Mouse (Mus musculus) adrenal gland, postnatal 10 days (tissue): ENCODE measurements around the gene Cass4. TPM values are rescaled to one million over a fixed set of nuclear protein-coding genes. Genes with fewer than 3 reads are reported as not detected.

ENCODE experiments used
- DNase-seq: peaks from one replicate; pipeline ENCODE4 v3.0.0; 2021; ENCODE audit warnings: mixed read lengths
- long read RNA-seq, 2 experiments: library from polyadenylated mRNA; stranded (forward); transcript quantifications; one replicate each; pipeline ENCODE4 v2.0.0; 2021
- total RNA-seq, 2 experiments: library from RNA; stranded (reverse); gene quantifications; 2 replicates each; pipeline ENCODE4 v1.2.3; 2021

Cass4 gene
- total RNA-seq, result under 1 TPM; 0.36 to 0.45 TPM
- long read RNA-seq, experiment 1, result 0 reads
- long read RNA-seq, experiment 2, result 0 reads

DNA sequence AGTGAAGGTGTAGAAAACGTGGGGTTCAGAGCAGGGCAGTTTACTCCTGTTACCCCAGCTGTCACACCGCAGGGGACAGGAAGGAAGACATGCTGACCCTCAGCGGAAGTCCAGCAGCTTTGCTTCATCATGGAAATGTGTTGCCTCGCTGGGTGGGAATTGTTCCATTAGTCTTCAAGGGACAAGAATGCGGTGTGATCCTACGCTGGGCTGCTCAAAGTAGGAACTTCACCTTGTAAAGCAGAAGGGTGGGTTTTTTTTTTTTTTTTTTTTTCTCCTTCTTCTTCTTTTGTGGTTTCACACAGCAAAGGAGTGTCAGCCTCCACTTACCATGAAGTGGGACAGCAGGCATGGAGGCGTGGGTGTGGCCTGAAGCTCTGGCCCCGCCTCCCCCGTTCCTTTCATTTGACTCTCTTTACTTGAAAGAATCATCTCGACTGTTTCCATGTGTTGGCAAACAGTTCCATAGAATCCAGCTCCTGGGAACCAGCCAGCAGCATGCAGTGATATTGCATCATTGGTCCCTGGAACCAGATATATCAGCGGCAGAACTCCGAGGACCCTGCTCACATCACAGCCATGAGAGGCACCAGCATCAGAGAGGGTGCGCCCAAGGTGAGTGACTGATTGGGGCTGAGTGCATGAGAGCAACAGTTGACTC, at the start of gene Cass4:
TSS of gene Cass4 (plus strand) at position 404 of the 661 bp plus-strand sequence.
- peak; percentile 45 for DNase-seq

DNA sequence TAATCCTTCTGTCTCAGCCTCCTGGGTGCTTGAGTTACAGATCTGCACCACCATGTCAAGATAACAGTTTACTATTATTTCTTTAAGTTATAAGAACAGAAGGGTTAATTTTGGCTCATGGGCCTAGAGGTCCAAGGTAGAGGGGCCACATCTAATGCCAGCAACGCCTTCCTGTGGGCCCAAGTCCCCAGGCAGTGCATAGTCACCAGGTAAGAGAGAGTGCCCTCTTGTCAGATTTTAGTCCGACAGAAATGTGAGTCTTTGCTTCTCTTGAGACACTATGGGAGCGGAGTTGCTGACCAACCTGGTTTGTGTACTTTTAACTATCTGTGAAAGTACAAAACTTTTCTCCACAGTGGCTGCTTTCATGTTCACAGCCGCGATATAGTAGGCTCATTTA, 48.9 kb upstream of the Cass4 start:
- no peak for DNase-seq

DNA sequence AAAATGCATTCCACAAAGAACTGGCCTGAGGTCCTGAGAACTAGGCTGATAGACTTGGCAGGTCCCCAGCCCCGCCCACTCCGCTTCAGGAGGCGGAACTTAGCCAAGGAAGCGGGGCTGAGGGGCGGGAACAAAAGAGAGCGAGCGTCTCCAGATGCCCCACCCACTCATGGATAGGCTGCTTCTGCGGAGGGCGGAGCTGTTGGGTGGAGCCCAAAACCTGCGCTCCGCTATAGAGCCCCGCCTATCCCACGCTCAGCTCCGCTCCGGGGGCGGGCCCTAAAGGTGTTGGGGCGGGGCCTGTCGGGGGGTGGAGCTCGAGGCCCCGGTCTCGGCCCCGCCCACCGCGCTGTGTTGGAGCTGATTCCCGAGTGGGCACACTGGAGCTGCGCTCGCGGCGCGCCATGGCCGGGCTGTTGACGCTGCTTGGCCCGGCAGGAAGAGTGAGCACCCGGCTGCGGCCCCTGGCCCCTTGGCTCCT, 48.3 kb upstream of the Cass4 start, which contains the start of gene Fam210b:
TSS of gene Fam210b (plus strand) at position 308 of the 481 bp plus-strand sequence.
- DNase-seq, result peak; percentile 98

DNA sequence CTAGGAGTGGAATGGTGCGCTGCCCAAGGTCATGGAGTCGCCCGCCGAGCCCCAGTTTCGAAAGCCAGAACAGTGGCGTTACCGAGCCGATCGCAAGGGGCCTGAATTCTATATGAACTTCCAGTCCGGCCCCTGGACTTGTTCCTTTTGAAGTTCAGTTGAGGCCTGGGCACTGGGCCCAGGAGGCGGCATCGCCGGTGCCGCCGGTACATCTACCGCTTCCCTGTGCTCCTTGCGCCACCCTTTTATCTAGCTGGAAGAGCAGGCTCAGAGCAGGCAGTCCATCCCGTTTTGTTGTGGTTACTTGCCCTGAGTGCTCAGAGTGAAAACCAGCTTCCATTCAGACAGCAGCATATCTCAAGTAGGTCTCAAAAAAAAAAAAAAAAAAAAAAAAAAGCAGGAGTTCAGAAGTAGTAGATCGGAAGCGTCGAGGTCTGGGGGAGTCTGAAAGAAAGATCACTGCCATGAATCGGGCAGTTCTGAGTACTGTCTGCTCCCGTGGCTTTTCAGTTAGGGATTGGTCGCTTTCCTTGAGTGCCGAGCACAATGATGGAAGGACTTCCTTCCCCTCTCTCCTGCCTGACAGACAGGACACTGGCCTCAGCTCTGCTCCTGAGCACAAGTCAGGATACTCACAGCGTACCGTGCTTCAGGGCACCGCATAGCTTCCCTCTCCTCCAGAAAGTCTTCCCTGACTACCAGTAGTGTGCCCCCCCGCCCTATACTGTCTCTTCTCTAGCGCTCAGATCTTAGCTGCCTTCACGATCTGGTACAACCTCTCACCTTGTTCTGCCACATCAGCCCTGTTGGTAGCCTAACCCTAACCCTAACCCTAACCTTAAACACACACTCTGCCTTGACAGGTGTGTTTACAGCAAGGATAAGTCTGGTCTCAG, 47.3 kb upstream of the Cass4 start:
- DNase-seq, result peak; percentile 74

DNA sequence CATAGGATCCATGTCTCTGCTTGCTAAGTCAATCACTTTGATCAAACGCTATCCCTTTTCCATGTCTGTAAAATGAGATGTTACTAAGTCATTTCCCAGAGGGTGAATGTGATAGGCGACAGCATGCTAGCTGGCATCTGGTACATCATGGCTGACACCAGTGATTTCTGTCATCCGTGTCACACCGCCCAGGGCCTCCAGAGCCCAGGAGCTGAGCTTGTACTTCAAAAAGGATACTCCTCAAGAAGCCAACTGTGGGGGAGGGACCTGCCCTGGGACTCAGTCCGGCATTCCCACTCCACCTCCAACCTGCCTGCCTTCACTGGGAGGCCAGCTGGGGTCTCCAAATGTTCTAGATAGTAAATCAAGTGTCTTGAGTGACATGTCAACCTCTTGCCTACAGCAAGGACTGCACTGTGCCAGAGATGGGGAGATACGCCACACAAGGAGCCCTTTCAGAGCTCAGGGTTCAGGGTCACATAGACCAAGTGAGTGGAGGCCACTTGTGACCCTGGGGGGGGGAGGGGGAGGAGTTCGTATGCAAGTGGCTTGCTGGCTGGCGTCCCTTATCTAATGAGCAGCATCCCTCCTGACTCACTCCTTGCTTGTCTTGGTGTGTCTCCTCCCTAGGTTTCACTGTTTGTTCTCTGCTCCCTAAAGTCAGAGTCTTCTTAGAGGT, 46.5 kb upstream of the Cass4 start:
- DNase-seq, result peak; percentile 31

DNA sequence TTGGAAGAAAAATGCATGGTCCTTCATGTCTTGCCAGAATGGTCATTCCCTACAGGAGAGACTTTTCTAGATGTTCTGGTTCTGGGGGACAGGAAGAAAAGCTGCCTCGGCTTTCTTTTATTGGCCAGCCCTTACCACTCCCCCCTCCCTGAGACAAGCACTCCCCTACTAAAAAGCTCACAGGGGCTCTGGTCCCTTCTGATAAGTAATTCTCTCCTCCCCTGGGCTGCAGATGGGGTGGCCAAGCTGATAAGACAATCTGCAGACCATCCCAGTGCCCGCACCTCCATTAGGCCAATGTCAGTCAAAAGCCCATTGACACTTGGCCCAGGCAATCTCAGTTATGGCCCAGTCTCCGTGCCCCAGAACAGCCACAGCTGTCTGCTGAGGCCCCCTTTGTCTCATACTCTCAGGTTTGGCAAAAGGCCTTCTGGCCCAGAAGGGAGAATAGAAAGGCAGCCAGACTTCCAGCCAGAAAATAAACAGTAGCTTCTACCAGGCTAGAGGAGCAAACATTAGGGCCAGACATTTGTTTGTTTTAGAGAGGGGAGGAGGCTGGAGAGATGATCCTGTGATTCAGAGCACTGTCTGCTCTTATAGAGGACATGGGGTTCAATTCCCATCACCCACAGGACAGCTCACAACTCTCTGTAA, 45.2 kb upstream of the Cass4 start:
- no peak for DNase-seq

DNA sequence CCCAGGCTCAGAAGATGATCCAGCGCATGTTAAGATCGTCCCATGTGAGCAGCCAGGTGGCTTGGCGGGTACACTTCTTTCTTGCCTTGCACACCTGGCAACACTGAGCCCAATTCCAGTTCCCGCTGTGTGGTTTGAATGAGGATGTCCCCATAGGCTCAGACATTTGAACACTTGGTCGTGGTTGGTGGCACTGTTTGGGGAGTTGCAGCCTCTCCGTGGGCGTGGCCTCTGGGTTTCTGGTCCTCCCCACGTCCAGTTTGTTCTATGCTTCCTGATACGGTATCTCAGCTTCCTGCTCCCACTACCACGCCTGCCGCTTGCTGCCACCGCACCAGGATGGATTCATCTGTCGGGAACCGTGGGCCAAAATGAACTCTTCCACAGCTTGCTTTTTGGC, 43.8 kb upstream of the Cass4 start:
- DNase-seq, result no peak

DNA sequence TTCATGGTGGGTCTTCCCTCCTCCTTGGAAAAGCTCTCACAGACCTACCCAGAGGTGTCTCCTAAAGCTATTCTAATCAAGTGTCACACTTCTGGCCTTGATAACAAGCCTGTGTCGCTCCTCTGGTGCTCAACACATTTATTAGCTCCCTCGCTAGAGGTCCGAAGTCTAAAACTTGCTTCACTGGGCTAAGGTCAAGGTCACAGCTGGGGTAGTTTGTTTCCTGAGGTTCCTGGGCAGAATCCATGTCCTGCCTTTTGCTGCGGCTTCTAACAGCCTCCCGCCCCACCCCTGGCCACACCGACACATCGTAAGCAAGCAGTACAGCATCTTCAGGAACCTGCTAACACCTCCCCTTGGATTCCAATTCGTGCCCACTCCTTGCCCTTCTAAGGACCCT, 42.8 kb upstream of the Cass4 start:
- DNase-seq, result no peak

DNA sequence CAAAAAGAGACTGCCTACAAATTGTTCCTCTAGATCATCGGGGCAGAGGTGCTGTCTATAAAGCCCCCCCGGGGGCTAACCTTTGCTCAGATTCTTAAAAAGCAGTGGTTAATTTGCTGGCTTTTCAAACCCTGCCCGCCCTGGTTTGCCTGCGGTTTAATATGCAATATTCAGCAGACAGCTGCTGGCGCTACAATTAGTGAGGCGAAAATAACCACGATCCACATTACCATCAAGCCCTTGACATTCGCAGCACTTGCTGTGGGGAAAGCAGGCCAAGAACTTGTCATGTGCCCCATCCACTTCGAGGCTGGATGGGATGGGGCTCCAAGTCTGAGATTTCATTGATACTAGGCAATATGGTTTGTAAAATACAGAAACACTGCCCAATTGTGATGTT, 40.4 kb upstream of the Cass4 start:
- DNase-seq, result no peak

DNA sequence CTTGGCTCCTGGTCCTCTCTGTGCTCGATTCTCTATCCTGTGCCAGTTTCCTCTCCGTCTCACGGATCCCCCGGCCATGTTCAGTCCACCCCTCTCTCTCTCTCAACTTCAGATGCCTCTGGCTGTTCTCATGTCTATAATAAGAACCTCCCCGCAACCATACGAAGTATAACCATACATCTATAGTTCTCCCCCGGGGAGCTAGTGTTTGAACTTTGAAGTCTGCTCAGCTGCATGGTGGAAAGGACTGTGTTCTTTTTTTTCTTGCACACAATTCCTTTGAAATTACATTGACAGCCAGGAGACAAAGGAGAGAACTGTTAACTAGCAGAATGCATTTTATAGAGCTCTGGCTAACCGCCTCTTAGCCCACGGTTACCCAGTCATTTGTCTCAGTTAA, 38.8 kb upstream of the Cass4 start:
- no peak for DNase-seq

DNA sequence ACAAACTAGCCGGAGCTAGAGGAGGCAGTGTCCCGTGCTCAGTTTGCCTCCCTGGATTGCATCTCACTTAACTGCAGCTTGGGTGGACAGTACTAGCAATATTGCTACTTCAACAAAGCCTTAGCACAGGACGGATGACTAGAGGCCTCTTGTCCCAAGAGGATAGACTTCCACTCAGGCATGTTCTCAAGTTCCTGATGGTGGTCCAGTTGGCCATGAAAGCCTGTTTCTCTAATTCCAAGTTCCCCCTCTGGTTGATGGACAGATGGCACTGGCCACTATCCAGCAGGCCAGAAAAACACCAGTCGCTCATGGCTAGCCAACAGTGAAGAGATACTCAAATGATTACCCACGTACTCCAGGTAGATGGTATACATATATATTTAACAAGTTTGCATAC, 37.8 kb upstream of the Cass4 start:
- DNase-seq, result no peak

DNA sequence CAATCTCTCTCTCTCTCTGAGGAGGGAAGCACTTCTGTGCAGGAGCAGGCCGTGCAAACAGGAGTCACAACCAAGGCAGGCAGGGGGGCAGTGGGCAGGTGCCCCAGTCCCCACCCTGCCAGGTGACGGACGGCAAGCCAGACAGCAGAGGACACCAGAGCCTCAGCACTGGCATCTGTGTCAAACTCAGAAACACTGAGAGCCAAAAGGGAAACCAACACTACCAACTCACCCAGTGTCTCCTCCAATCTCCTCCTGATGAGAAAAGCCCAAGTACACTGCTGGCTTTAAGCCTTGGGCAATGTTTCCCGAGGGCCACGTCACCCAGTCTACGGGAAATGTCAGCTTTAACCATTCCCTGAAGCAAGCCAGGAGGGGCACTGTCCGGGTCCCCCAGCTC, 30.4 kb upstream of the Cass4 start:
- no peak for DNase-seq

DNA sequence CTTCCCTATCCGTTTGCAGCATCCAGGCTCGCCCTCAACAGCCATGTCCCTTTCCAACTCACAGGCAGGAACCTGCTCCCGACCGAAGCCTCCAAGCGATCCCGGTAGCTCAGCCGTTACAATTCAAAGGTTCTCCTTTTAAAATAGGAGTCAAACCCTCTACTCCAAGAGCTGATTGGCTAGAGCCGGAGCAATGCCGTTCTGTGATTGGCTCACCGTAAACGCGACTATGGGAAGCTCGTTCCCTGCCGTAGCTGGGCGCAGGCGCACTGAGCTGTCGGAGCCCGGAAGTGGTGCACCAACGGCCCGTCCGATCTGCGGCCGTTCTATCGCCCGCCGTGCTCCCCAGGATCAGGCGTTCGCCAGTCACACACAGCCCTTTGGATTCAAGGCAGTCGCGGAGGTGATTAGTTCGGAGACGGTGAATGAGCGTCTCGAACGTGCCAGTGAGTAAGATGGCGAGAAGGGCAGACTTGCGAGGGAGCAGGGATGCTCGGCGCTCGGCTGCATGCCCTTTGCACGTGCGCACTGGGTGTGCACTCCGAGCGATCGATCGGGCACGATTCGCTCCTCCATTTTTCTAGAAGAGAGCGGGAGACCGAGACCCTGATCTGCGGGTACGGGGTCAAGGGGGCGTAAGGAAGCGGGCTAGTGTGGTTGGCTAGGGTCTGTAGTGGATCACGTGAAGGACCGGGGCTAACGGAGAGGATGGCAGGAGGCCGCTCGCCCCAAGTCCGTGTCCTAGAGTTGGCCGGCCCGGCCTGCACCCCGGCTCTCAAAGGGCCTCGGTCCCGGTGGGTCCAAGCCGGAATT, 23.0 kb upstream of the Cass4 start, which contains the start of the genes Aurka and Cstf1:
TSS of gene Aurka (minus strand) at position 125 of the 813 bp plus-strand sequence.
TSS of gene Cstf1 (plus strand) at position 271 of the 813 bp plus-strand sequence.
- DNase-seq, result peak; percentile 94

DNA sequence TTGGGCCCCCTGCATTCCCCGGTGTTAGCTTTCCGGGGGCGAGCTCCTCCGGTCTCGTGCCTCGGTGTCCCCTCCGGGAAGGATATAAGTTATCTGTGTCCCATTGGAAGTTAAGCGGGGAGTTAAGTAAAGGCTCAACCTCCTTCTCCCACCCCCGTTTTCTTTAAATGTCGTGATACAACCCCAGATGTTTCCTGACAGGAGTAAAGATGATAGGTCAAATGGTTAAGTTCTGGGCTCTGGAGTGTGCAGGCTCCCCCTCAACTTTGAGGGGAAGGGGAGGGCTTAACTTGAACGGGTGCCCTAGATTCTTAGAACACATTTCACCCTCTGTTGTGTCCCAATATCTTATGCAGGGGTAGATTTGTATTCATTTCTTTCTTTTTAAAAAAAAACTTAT, 22.3 kb upstream of the Cass4 start:
- no peak for DNase-seq

DNA sequence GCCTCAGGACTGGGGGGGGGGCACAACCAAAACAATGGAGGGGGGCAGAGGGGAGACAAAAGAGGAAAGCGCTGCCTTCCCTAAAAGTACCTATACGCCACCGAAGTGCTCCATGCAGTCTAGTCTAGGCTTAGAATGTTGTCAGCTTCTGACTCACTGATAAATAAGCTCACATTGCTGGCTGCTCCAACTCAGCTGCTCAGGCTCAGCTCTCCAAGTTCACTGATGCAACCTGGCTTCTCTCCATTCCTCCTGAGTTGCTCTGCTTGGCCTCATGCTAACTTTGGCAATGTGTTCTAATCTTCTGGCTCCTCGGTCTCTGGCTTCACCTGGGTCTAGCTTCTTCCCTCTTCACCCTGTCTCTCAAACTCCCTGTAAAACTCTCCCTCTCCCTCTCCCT, 17.0 kb upstream of the Cass4 start:
- peak; percentile 22 for DNase-seq

DNA sequence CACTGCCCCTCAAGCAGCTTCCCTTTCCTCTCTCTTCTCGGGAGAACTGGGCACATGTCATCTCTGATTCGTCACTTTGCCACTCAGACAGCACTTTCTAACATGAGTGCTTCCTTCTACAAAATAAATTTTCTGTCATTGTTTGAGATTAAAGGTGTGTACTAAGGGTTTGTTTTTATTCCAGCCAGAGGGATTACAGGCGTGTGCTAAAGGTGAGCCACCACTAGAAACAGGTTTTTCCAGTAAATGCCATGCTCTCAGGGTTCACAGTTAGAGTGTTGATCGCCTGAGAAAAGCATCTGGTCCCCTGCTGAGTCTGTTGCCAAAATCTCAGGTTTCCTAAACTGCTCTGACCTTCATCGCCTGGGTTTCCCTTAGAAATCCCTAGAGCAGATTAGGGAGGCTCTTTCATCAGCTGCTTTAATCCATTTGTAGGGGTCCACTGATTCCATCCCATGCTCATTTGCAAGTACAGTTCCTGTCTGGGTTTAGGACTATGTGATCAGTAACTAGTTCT, 16.5 kb upstream of the Cass4 start:
- DNase-seq, result no peak

DNA sequence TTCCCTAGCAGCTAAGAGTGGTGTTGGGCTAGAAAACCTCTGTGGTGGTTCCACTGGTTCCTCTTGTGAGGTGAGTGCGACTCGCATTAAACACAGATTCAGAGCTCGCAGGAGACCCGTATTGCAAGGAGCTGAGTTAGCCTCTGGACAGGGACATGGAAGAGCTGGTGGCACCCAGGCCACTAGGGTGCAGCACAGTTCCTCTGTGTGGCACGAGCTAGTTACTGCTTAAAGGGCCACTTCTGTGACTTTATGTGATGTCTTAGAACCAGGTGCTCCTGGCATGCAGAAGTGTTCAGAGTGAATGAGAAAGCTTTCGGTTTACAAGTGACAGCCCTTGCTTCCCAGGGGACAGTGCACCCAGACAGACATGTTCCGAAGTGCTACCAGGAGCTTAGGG, 15.3 kb upstream of the Cass4 start:
- peak; percentile 53 for DNase-seq

DNA sequence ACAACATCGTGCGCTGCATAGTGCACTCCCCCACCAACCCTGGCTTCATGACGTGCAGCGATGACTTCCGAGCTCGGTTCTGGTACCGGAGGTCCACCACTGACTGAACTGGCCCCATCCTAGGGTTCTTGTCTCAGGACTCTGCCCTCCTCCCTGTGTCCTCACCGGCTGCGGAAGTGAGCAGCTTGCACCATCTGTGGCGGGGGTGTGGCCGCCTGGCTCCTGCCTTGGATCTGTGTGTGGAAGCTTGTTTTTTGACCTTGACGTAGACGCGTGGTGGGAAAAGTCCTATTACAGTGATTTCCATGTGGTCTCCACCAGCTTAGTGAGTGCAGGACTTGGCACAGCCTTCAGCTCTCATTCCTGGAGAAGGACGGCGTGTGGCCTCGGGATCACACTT, 13.1 kb upstream of the Cass4 start:
- no peak for DNase-seq

DNA sequence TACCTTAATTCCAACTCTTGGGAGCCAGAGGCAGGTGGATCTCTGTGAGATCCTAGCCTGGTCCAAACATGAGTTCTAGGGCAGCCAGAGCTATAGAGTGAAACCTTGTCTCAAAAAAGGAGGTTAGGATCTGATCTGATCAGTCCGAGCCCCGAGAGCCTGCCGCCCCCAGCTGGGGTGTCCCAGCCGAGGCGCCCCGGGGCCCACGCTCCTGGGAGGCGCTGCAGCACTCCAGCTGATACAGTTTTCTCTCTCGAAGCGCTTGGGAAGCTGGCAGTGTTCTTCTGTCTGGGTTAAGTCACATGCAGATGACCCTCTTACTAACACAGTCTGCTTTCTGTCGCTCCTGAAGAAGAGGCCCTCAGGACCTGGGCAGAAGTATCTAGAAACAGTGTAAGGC, 12.3 kb upstream of the Cass4 start:
- no peak for DNase-seq

DNA sequence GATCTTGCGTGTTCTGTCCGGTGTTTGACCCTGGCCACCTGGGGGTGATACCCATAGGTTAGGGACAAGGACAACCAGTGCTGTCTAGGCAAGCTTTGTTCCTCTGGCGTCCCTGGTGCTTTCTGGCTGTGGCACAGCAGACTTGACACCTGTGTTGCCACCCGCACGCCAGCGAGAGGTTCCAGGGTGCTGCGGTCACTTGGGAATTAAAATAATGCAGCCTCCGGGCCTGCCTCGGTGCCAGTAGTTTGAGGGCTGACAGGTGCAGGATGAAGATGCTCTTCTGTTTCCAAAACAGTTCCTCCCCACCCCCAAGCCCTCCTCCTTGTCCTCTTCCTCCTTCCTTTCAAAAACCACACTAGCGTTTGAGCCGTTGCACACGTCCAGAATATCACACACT, 11.7 kb upstream of the Cass4 start:
- DNase-seq, result no peak

DNA sequence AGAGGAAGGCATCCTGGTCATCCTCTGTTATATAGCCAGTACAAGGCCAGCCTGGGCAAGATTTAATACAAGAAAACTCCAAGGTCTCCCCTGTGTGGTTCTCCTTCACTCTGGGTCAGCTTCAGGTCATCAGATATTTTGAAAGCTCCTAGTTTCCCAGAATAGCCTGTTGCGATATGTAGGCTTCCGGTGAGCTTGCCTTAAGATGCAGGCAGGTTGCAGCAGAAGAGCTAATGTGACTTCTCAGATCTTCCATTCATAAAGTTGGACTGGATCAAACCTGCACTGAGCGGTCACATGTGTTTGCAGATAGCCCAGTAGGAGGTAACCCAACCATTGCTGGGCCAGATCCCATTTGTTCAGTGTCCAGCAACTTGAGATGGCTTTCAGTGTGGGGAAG, 8.9 kb upstream of the Cass4 start:
- DNase-seq, result no peak
